Mouse (Mus musculus) embryonic facial prominence, embryonic 13.5 days (tissue): ENCODE results near the gene Idh3b. TPM values are rescaled to one million over a fixed set of nuclear protein-coding genes. Genes with fewer than 3 reads are reported as not detected.

Experiments
- ATAC-seq: fragments of 200-750 bp; cut with Nextera tagmentation; 2 replicates; pipeline ENCODE4 v1.8.0; 2017; ENCODE audit warnings: low read depth; ENCODE audit not compliant: insufficient number of reproducible peaks, insufficient read depth, low FRiP score, low TSS enrichment
- H3K27ac ChIP-seq: fragments of 300-500 bp; sonication (generic); 2 replicates; pipeline ENCODE4 v1.5.1; 2015; ENCODE audit warnings: moderate library complexity, mild to moderate bottlenecking, inconsistent platforms
- H3K27me3 ChIP-seq: fragments of 300-500 bp; sonication (generic); 2 replicates; pipeline ENCODE4 v1.6.1; 2015; ENCODE audit warnings: mild to moderate bottlenecking, inconsistent platforms
- H3K36me3 ChIP-seq: fragments of 300-500 bp; sonication (generic); 2 replicates; pipeline ENCODE4 v1.6.1; 2015; ENCODE audit warnings: mild to moderate bottlenecking, inconsistent platforms
- H3K4me1 ChIP-seq: fragments of 300-500 bp; sonication (generic); 2 replicates; pipeline ENCODE4 v1.6.1; 2015; ENCODE audit warnings: inconsistent platforms
- H3K4me2 ChIP-seq: fragments of 300-500 bp; sonication (generic); 2 replicates; pipeline ENCODE4 v1.6.1; 2015; ENCODE audit warnings: moderate library complexity, mild to moderate bottlenecking, inconsistent platforms
- H3K4me3 ChIP-seq: fragments of 300-500 bp; sonication (generic); 2 replicates; pipeline ENCODE4 v1.5.1; 2015; ENCODE audit warnings: mild to moderate bottlenecking, inconsistent platforms
- H3K9ac ChIP-seq: fragments of 300-500 bp; sonication (generic); 2 replicates; pipeline ENCODE4 v1.6.1; 2015; ENCODE audit warnings: mild to moderate bottlenecking, inconsistent platforms
- H3K9me3 ChIP-seq: fragments of 300-500 bp; sonication (generic); 2 replicates; pipeline ENCODE4 v1.6.1; 2016; ENCODE audit warnings: inconsistent platforms
- WGBS: fragments of 180-500 bp; shearing (Covaris S2); methylation state at CpG from one replicate; pipeline ENCODE4 v1.1.7; 2015; ENCODE audit warnings: mixed read lengths; 5-methylcytosine and 5-hydroxymethylcytosine counted together
- polyA plus RNA-seq: library from polyadenylated mRNA; unstranded; fragments of >200 nt; fragmentation: Nextera tagmentation; extraction: Ambion mirVana; gene quantifications from 2 replicates; pipeline ENCODE4 v1.2.1, GENCODE M21; 2015

Idh3b gene
- polyA plus RNA-seq, result 151 and 158 TPM in 2 replicates

DNA sequence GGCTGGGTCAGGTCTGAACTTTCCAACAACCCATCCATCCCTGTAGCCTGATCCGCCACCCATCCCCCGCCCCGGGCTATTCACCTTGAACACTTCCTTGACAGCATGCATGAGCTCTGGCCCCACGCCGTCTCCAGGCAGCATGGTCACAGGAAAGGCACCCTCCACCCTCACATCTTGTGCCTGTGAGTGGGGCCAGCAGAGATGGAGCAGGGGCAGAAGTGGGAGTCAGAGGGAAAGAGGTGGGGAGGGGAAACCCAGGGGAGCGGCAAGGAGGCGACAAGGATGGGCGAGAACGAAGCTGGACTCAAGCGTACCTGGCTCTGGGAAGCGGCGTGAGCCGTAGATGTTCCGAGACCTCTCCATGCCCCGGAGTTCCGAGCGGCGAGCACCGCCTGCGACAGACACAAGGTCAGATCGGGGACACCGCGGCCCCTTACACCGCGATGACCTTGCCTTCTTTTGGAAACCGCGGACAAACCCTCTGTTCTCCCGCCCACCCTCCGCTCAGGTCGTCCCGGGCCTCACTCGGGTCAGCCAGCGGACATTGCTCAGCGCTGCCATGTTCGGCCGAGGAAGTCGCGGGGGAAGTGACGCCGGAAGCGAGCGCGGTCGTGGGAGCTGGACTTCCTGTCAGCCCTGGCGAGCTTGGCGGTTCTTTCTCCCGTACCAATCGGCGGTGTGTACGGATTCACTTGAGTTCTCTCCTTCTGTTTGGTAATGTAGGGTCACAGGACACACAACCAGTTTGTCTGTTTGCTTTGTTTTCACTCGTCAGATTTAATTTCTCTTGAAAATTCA is at the start of gene Idh3b:
Gene Idh3b, minus strand, starts transcription at position 694 of the 801 bp plus-strand sequence.
- no peaks in the 10 kb centered on the region for H3K27me3 ChIP-seq
- peak within 1 kb of the TSS; percentile 57 for H3K27ac ChIP-seq
- WGBS, result under 1% methylated on average over 51 of the region's 51 CpGs
- no peaks in the 10 kb centered on the region for H3K9me3 ChIP-seq
- peaks cover 26% of the 10 kb centered on the region for H3K36me3 ChIP-seq
- H3K4me3 ChIP-seq, result peak within 1 kb of the TSS; percentile 91
- H3K9ac ChIP-seq, result peak within 1 kb of the TSS; percentile 89
- peak; percentile 80 for ATAC-seq
- H3K4me2 ChIP-seq, result peak within 1 kb of the TSS; percentile 97
- H3K4me1 ChIP-seq, result peaks cover 20% of the 10 kb centered on the region

GRCm38 (mm10) chr2:130329502-130329901 is 45.2 kb upstream of the Idh3b start:
- Histone ChIP-seq H3K36me3 (no peaks in the 10 kb centered on the region), H3K27ac (no peak overlapping the region), H3K9me3 (no peaks in the 10 kb centered on the region), H3K27me3 (no peaks in the 10 kb centered on the region), H3K9ac (no peak overlapping the region), H3K4me2 (no peak overlapping the region), H3K4me3 (no peak overlapping the region), H3K4me1 (no peaks in the 10 kb centered on the region)
- ATAC-seq, result no peak
- WGBS, result 88% methylated on average over 2 of the region's 2 CpGs

DNA sequence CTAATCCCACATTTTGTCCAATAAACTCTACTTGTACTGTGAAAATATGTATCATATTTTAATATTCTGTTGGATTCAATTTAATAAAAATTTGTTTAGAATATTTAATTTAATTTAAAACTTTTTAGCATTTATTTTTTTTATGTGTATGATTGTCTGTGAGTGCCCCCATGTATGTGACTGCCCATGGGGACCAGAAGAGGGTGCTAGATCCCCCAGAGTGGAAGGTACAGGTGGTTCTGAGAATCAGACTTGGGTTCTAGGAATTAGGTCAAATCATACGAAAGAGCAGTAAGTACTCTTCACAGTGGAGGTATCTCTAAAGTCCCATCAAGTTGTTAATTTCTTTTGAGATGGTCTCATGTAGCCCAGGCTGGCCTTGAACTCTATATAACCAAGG is 42.7 kb upstream of the Idh3b start:
- Histone ChIP-seq H3K27me3 (no peaks in the 10 kb centered on the region), H3K36me3 (no peaks in the 10 kb centered on the region), H3K9me3 (no peaks in the 10 kb centered on the region), H3K4me3 (no peak overlapping the region), H3K4me1 (no peaks in the 10 kb centered on the region), H3K27ac (no peak overlapping the region), H3K9ac (no peak overlapping the region), H3K4me2 (no peak overlapping the region)
- WGBS, result 68% methylated on average over 1 of the region's 1 CpGs
- no peak for ATAC-seq

GRCm38 (mm10) chr2:130303014-130303413 is 18.7 kb upstream of the Idh3b start:
- no peak for ATAC-seq
- H3K4me1 ChIP-seq, result 0 out of 2 replicates have a peak, but pooled peaks cover 4% of the 10 kb centered on the region
- no peak overlapping the region for H3K9ac ChIP-seq
- H3K9me3 ChIP-seq, result no peaks in the 10 kb centered on the region
- H3K36me3 ChIP-seq, result peaks cover 68% of the 10 kb centered on the region
- H3K27ac ChIP-seq, result no peak overlapping the region
- 0 out of 2 replicates have a peak, but pooled peaks cover under 1% of the 10 kb centered on the region for H3K27me3 ChIP-seq
- H3K4me2 ChIP-seq, result no peak overlapping the region
- H3K4me3 ChIP-seq, result no peak overlapping the region
- 49% methylated on average over 4 of the region's 4 CpGs for WGBS

DNA sequence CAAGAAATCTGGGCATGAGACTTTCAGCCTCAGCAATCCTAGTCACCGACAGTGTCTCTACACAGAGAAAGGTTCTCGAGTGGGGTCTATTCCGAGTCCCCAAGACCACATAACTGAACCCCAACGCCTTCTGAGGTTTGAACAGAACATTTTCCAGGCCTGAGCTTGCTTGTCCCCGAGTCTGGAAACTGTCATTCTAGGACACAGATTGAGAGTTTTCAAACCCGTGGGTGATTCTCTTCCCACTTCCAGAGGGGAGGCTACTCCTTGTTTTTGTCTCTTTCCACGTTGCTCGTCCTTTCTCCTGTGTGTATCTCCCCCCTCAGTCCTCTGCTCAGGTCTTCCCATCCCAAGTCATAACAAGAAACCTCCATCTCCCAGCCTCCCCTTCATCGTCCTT is 13.2 kb upstream of the Idh3b start:
- Histone ChIP-seq H3K4me1 (peaks cover 41% of the 10 kb centered on the region), H3K4me3 (no peak overlapping the region), H3K27me3 (peaks cover 14% of the 10 kb centered on the region), H3K9me3 (no peaks in the 10 kb centered on the region), H3K27ac (no peak overlapping the region), H3K4me2 (peak overlapping the region; percentile 76; the same call in 1 of the 2 replicates), H3K36me3 (peaks cover 22% of the 10 kb centered on the region), H3K9ac (no peak overlapping the region)
- no peak for ATAC-seq
- WGBS, result 79% methylated on average over 9 of the region's 9 CpGs

GRCm38 (mm10) chr2:130296134-130296745 is 11.9 kb upstream of the Idh3b start:
- 2% methylated on average over 20 of the region's 20 CpGs for WGBS
- no peaks in the 10 kb centered on the region for H3K9me3 ChIP-seq
- H3K36me3 ChIP-seq, result peaks cover 22% of the 10 kb centered on the region
- ATAC-seq, result no peak
- H3K4me1 ChIP-seq, result peaks cover 45% of the 10 kb centered on the region
- peak overlapping the region; percentile 76 for H3K4me2 ChIP-seq
- H3K27me3 ChIP-seq, result peaks cover 14% of the 10 kb centered on the region
- peak overlapping the region; percentile 84 for H3K9ac ChIP-seq
- peak overlapping the region; percentile 69 for H3K4me3 ChIP-seq
- peak overlapping the region; percentile 72; the same call in 1 of the 2 replicates for H3K27ac ChIP-seq

- H3K36me3 ChIP-seq, result peaks cover 22% of the 10 kb centered on the region
- H3K27ac ChIP-seq, result peak overlapping the region; percentile 72
- ATAC-seq, result peak; percentile 53
- H3K4me1 ChIP-seq, result peaks cover 45% of the 10 kb centered on the region
- under 1% methylated on average over 40 of the region's 99 CpGs for WGBS
- H3K9ac ChIP-seq, result peak overlapping the region; percentile 84
- peak overlapping the region; percentile 69 for H3K4me3 ChIP-seq
- peaks cover 14% of the 10 kb centered on the region for H3K27me3 ChIP-seq
- H3K9me3 ChIP-seq, result no peaks in the 10 kb centered on the region
- H3K4me2 ChIP-seq, result peak overlapping the region; percentile 76
Observed at GRCm38 (mm10) chr2:130295331-130296133, 11.2 kb upstream of the Idh3b start.

- under 1% methylated on average over 34 of the region's 39 CpGs for WGBS
- ATAC-seq, result peak; percentile 45
- peak within 1 kb of the TSS; percentile 72 for H3K27ac ChIP-seq
- H3K27me3 ChIP-seq, result peaks cover 14% of the 10 kb centered on the region
- peak within 1 kb of the TSS; percentile 76 for H3K4me2 ChIP-seq
- peaks cover 20% of the 10 kb centered on the region for H3K36me3 ChIP-seq
- peak within 1 kb of the TSS; percentile 84 for H3K9ac ChIP-seq
- peaks cover 43% of the 10 kb centered on the region for H3K4me1 ChIP-seq
- no peaks in the 10 kb centered on the region for H3K9me3 ChIP-seq
- peak within 1 kb of the TSS; percentile 69 for H3K4me3 ChIP-seq
Observed at GRCm38 (mm10) chr2:130294936-130295277, 10.6 kb upstream of the Idh3b start, which contains the start of gene Ebf4. Gene Ebf4 (plus strand): TSS chr2:130295169.

DNA sequence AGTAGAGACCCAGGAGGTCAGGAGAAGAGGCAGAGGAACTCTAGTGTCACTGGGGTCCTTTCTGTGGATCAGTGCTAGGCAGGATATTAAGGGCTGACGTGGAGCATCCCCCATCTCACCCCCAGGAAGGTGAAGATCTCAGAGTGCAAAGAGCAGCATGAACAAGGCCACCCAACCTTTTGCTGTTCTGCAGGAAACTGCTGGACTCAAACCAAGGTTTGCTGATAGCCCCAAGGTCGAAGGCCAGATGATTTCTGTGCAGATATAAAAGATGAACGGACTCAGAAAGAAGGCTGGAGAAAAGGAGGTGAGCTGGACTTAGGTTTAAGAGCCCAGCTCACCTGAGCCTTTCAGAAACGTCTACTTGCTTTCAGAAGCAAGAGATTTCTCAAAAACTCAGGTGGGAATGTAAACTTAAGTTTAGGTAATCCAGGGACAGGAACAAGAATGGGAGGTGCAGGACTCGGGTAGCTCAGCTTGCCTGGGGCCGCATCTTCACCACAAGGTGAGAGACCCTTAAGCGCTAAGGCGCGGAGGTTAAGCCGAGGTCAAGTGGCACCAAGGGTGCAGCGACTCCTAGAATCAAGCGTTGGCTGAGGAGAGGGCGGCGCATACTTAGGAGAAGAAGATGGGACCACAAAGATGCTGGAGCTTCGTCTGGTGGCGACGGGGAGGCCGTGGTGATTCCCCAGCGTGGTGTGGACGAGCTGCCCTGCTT is 10.0 kb upstream of the Idh3b start:
- Histone ChIP-seq H3K4me1 (peaks cover 43% of the 10 kb centered on the region), H3K9me3 (no peaks in the 10 kb centered on the region), H3K4me2 (peak overlapping the region; percentile 76), H3K27ac (peak overlapping the region; percentile 72), H3K36me3 (peaks cover 16% of the 10 kb centered on the region), H3K4me3 (peak overlapping the region; percentile 69), H3K9ac (peak overlapping the region; percentile 84), H3K27me3 (peaks cover 14% of the 10 kb centered on the region)
- ATAC-seq, result no peak; the same call in 1 of the 2 replicates
- WGBS, result 8% methylated on average over 20 of the region's 20 CpGs

DNA sequence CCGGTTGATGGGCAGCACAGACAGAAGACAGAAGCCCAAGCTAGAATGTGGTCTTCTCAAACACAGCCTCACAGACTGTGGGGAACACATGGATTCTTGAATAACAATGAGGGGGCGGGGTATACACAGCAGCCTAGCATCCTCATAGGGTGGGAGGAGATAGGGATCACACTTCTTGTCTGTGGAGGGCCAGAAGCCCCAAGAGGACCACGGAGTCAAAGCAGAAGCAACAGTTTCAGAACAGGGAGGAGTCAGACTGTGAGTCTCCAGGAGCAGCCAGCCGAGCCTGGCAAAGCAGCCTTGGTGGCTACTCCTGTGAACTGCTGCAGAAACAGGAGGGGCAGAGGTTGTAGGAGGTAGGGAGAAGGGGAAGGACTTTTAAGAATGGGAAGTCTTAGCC is 9.1 kb upstream of the Idh3b start:
- peak overlapping the region; percentile 76 for H3K4me2 ChIP-seq
- WGBS, result 3% methylated on average over 4 of the region's 4 CpGs
- H3K9ac ChIP-seq, result no peak overlapping the region
- H3K4me1 ChIP-seq, result peaks cover 43% of the 10 kb centered on the region
- no peak overlapping the region for H3K27ac ChIP-seq
- H3K9me3 ChIP-seq, result no peaks in the 10 kb centered on the region
- H3K27me3 ChIP-seq, result peaks cover 14% of the 10 kb centered on the region
- ATAC-seq, result peak; percentile 59; the same call in 1 of the 2 replicates
- H3K36me3 ChIP-seq, result peaks cover 8% of the 10 kb centered on the region
- peak overlapping the region; percentile 12 for H3K4me3 ChIP-seq

DNA sequence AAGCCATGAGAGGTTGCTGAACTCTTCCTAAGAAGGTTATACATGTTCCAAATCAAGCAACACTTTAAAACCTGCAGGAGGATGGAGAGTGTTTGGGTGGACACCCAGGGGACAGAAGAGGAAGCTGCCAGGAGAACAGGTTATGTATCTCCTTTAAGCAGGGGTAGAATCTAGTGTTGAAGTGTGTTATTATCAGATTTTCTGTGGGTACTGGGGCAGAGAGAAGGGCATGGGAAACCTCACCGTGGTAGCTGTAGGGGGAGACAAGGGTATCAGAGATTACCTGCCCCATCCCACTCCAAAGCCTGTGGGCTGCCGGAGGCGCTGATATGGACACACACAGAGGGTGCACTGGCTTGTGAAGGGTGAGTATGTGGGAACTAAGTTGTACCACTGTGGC is 8.7 kb upstream of the Idh3b start:
- peak overlapping the region; percentile 76 for H3K4me2 ChIP-seq

More for the DNA sequence above, 8.7 kb upstream of the Idh3b start:
- Histone ChIP-seq H3K27ac (no peak overlapping the region), H3K27me3 (peaks cover 13% of the 10 kb centered on the region), H3K9ac (no peak overlapping the region), H3K36me3 (peaks cover 3% of the 10 kb centered on the region; the same call in 1 of the 2 replicates), H3K9me3 (no peaks in the 10 kb centered on the region), H3K4me1 (peaks cover 41% of the 10 kb centered on the region), H3K4me3 (no peak overlapping the region)
- ATAC-seq, result no peak
- WGBS, result 42% methylated on average over 3 of the region's 3 CpGs
